Comparison of ENCODE assay signal across 9 mouse cellular contexts in genomic region chr13:43212338-43212737, GRCm38 (mm10). TPM values are rescaled to one million over a fixed set of nuclear protein-coding genes. Genes with fewer than 3 reads are reported as not detected.
DNase-seq lines count a peak whose midpoint lies in the region; ATAC-seq lines count a peak whose summit lies in the region.
"Had no signal": no experiment of that assay in that cellular context is flagged by ENCODE, and none has a peak within 500 bp of the region (broad histone marks: within the 10 kb centered on the region; RNA-seq: fewer than 3 reads in every experiment).

No protein-coding gene starts in this region.

- no peak for DNase-seq in cerebellum, postnatal 10 days
- peak; percentile 60 for DNase-seq in urinary bladder, postnatal 14 days (ENCODE audit: low spot score)
- no peak for DNase-seq in urinary bladder, adult 2 months (ENCODE audit: low spot score)
- peak; percentile 20 to 52 for DNase-seq in kidney, adult 8-10 months
- DNase-seq in frontal cortex, adult 2 months (ENCODE audit: extremely low spot score in 1 of 2, low spot score in 1 of 2) = no peak
- no peak for DNase-seq in spleen, adult 12 weeks (ENCODE audit: low spot score)
- DNase-seq: left cerebral cortex, postnatal 4 days had no signal

- 0 out of 2 replicates have a peak, but pooled peaks have one; percentile 12 for ATAC-seq in cerebellum, adult (ENCODE audit: insufficient number of reproducible peaks, low FRiP score, low TSS enrichment)
- ATAC-seq in erythroid progenitor cell, adult 5-6 weeks (replicated peaks; ENCODE audit: low FRiP score, poor library complexity, severe bottlenecking) = no peak

RNA-seq across cellular contexts. Expression of gene Tbc1d7, which starts 41.0 kb away (rescaled TPM):
- 23.7 and 25.1 TPM in 2 replicates for polyA plus RNA-seq in urinary bladder, adult 2 months (2012; rRNA removed)
- 31.6 and 35.8 TPM in 2 replicates for polyA plus RNA-seq in frontal cortex, adult 2 months (2012; rRNA removed)
- total RNA-seq in erythroid progenitor cell, adult 5-6 weeks (2015; ENCODE audit: low replicate concordance) = 1.4 TPM in 1 of 2 replicates, not detected in the other
- total RNA-seq in erythroid progenitor cell, adult 5-6 weeks (2017; ENCODE audit: low replicate concordance) = 1.4 TPM in 1 of 2 replicates, not detected in the other

Comparison
In these comparisons a context has a peak if more than half of its experiments do, and no peak if none do; other contexts are left out.
1. DNase-seq: peak in urinary bladder, postnatal 14 days (single experiment) and kidney, adult 8-10 months (2 of 2); none in cerebellum, postnatal 10 days (0 of 2), urinary bladder, adult 2 months (single experiment), frontal cortex, adult 2 months (0 of 2) and spleen, adult 12 weeks (single experiment).